Mouse (Mus musculus) liver, postnatal 0 days (tissue): ENCODE results near the gene Vmn1r192. TPM values are rescaled to one million over a fixed set of nuclear protein-coding genes. Genes with fewer than 3 reads are reported as not detected.
"Not testable (repeated sequence)": the region's sequence is repeated elsewhere in the genome, so short reads cannot be mapped to it uniquely, and the experiment has no call there.

Source experiments
- ATAC-seq: fragments of 200-750 bp; cut with Nextera tagmentation; 2 replicates; pipeline ENCODE4 v1.8.0; 2017; ENCODE audit warnings: mild to moderate bottlenecking, moderate library complexity
- DNase-seq: peaks from one replicate; pipeline ENCODE4 v3.0.0-alpha.2; 2016
- H3K27ac ChIP-seq: fragments of 300-500 bp; sonication (generic); 2 replicates; pipeline ENCODE4 v1.5.1; 2014; ENCODE audit warnings: antibody characterized with exemption, moderate library complexity, mild to moderate bottlenecking, low read depth
- H3K27me3 ChIP-seq: fragments of 300-500 bp; sonication (generic); 2 replicates; pipeline ENCODE4 v1.6.1; 2014; ENCODE audit warnings: low read length, control low read depth, mixed read lengths; ENCODE audit not compliant: insufficient read depth
- H3K36me3 ChIP-seq: fragments of 300-500 bp; sonication (generic); replicated peaks from 2 replicates; pipeline ENCODE4 v1.6.1; 2014; ENCODE audit warnings: mild to moderate bottlenecking, control low read depth, low read length, moderate library complexity, mixed read lengths; ENCODE audit not compliant: insufficient read depth
- H3K4me1 ChIP-seq: fragments of 300-500 bp; sonication (generic); 2 replicates; pipeline ENCODE4 v1.6.1; 2014; ENCODE audit warnings: antibody characterized with exemption, mild to moderate bottlenecking, control low read depth; ENCODE audit not compliant: insufficient read depth
- H3K4me2 ChIP-seq: fragments of 300-500 bp; sonication (generic); 2 replicates; pipeline ENCODE4 v1.6.1; 2014; ENCODE audit warnings: low read depth, mild to moderate bottlenecking, low read length, moderate library complexity, mixed read lengths
- H3K4me3 ChIP-seq: fragments of 300-500 bp; sonication (generic); 2 replicates; pipeline ENCODE4 v1.5.1; 2014; ENCODE audit warnings: low read depth, low read length
- H3K9ac ChIP-seq: fragments of 300-500 bp; sonication (generic); replicated peaks from 2 replicates; pipeline ENCODE4 v1.6.1; 2014; ENCODE audit warnings: mild to moderate bottlenecking, moderate library complexity
- H3K9me3 ChIP-seq: fragments of 300-500 bp; sonication (generic); 2 replicates; pipeline ENCODE4 v1.6.1; 2016; ENCODE audit warnings: mild to moderate bottlenecking, control low read depth, low read length, mixed read lengths
- CTCF ChIP-seq: sonication (generic); IDR thresholded peaks from 2 replicates; pipeline ENCODE4 v1.5.1; 2016; ENCODE audit warnings: antibody characterized with exemption, low read depth
- EP300 ChIP-seq: IDR thresholded peaks from 2 replicates; pipeline ENCODE4 v1.6.1; 2016; ENCODE audit warnings: antibody characterized with exemption, low read depth, mild to moderate bottlenecking
- WGBS: fragments of 180-500 bp; shearing (Covaris S2); extraction: QIAGEN DNeasy Blood & Tissue Kit; methylation state at CpG from one replicate; pipeline ENCODE4 v1.1.7; 2014; ENCODE audit not compliant: insufficient replicate concordance; 5-methylcytosine and 5-hydroxymethylcytosine counted together
- polyA plus RNA-seq: library from polyadenylated mRNA; unstranded; fragments of >200 nt; fragmentation: Nextera tagmentation; extraction: Ambion mirVana; gene quantifications from 2 replicates; pipeline ENCODE4 v1.2.1, GENCODE M21; 2015

Gene Vmn1r192
- polyA plus RNA-seq, result not detected in 2 replicates

DNA sequence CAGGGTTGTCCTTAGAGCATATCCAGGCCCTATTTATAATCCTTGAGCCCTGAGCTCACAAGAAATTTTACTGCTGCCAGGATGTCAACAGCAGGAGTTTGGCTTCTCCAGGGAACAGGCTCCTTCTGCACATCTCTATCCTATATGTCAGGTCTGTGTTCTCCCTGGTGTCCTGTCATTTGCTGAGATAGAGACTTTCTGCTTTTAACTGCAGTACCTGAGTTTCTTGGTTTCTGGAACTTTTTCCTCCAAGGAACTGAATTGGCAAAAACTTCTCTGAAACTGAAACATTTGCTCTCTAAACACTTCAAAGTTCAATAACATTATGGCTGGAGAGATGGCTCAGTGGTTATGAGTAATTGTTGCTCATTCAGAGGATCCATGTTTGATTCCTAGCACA is at the start of gene Vmn1r192:
Vmn1r192 (minus strand) TSS at position 101 of the 400 bp plus-strand sequence.
- H3K4me1 ChIP-seq, result no peaks in the 10 kb centered on the region
- no peak within 1 kb of the TSS for H3K27ac ChIP-seq
- no peaks in the 10 kb centered on the region for H3K36me3 ChIP-seq
- H3K9me3 ChIP-seq, result no peaks in the 10 kb centered on the region
- H3K27me3 ChIP-seq, result no peaks in the 10 kb centered on the region
- no peak for TF ChIP-seq CTCF
- ATAC-seq (no peak), DNase-seq (no peak)
- H3K9ac ChIP-seq, result no peak within 1 kb of the TSS
- no peak within 1 kb of the TSS for H3K4me2 ChIP-seq
- no peak within 1 kb of the TSS for H3K4me3 ChIP-seq

DNA sequence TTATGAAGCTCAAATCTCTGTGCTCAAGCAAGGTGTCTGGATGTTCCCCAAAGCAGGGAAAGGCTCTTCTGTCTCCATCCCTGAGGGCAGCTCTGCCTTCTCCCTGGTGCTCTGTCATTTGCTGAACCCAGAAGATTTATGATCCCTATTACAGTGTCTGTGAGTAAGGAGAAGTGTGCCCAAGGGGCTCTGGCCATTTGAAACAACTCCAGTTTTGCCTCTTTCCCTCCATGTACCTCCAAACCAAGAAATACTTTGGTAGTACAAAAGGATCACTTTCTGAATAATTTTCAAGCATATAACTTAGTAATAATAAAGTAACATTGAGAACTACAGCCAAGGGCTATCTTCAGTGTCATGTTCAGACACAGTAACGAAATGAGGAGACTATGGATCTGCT is 32.1 kb upstream of the Vmn1r192 start, which contains the start of gene Vmn1r193:
Vmn1r193 (minus strand) TSS at position 101 of the 400 bp plus-strand sequence.
- H3K4me2 ChIP-seq, H3K27ac ChIP-seq, H3K4me3 ChIP-seq, DNase-seq, H3K27me3 ChIP-seq, H3K4me1 ChIP-seq, H3K36me3 ChIP-seq, ATAC-seq, H3K9ac ChIP-seq, H3K9me3 ChIP-seq: not testable (repeated sequence)
- 58% methylated on average over 1 of the region's 1 CpGs for WGBS

- not testable (repeated sequence) for H3K4me2 ChIP-seq, ATAC-seq, H3K27me3 ChIP-seq, H3K9me3 ChIP-seq, DNase-seq, H3K9ac ChIP-seq, H3K4me3 ChIP-seq, H3K36me3 ChIP-seq, H3K27ac ChIP-seq, H3K4me1 ChIP-seq
- 73% methylated on average over 3 of the region's 3 CpGs for WGBS
These were observed 1.8 kb upstream of the Vmn1r192 start for GRCm38 (mm10) chr13:22192756-22193155.

DNA sequence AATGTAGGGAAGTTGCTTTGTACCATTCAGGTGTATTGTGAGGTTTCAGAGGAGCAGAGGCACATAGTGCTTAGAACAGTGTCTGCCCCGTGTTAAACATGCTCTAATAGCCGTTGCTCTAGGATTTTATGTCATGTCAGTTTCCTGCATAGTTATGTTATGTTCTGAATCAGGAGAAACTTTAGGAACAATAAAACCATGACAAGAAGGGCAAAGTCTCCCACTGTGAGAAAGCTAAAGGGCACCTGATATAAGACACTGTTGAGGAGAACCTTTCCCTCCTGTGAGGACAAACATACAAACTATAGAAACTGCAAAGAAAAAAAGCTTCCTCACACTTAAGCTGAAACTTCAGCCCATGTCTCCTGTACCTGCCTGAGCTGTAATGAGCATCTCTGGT is 556 bp downstream of the Vmn1r192 start:
- H3K36me3 ChIP-seq, result no peaks in the 10 kb centered on the region
- no peak for DNase-seq

DNA sequence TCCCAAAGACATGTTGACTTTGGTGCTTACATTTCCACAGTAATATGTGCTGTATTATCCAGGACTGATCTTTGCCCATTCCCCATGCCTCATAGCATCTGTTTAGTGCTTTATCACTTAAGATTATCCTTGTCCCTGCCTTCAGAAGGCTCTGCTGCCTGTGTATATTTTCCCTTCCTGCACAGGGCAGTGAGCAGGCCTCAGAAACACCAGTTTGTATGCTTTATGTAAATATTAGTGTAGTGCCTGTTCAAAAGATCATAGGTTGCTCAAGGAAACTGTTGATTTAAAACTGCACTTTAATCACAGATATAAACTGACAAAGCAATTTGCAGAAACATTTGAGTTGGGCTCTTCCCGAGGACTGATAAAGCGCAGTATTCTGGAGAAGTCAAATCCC is 1.6 kb downstream of the Vmn1r192 start:
- peak; percentile 61; the same call in 1 of the 2 replicates for ATAC-seq
- Histone ChIP-seq H3K9ac (no peak overlapping the region), H3K27me3 (no peaks in the 10 kb centered on the region), H3K27ac (no peak overlapping the region), H3K4me2 (no peak overlapping the region), H3K9me3 (no peaks in the 10 kb centered on the region), H3K4me3 (no peak overlapping the region), H3K4me1 (no peaks in the 10 kb centered on the region), H3K36me3 (no peaks in the 10 kb centered on the region)
- no peak for DNase-seq
- no peak for TF ChIP-seq EP300
- no peak for TF ChIP-seq CTCF
- WGBS, result 58% methylated on average over 2 of the region's 2 CpGs

More for the DNA sequence above, 556 bp downstream of the Vmn1r192 start:
- Histone ChIP-seq H3K27ac (no peak overlapping the region), H3K27me3 (no peaks in the 10 kb centered on the region), H3K4me3 (no peak overlapping the region), H3K9me3 (no peaks in the 10 kb centered on the region), H3K4me1 (no peaks in the 10 kb centered on the region), H3K9ac (no peak overlapping the region), H3K4me2 (no peak overlapping the region)
- WGBS, result 69% methylated on average over 2 of the region's 2 CpGs
- TF ChIP-seq CTCF, result no peak
- no peak for TF ChIP-seq EP300
- no peak for ATAC-seq

GRCm38 (mm10) chr13:22183869-22184268 is 7.1 kb downstream of the Vmn1r192 start, which contains the start of gene Vmn1r191:
Gene Vmn1r191, minus strand, starts transcription at chr13:22183969.
- WGBS, result 60% methylated on average over 1 of the region's 1 CpGs
- no peak for DNase-seq
- no peaks in the 10 kb centered on the region for H3K4me1 ChIP-seq
- TF ChIP-seq CTCF, result no peak
- TF ChIP-seq EP300, result no peak
- no peak within 1 kb of the TSS for H3K4me3 ChIP-seq
- no peaks in the 10 kb centered on the region for H3K9me3 ChIP-seq
- H3K36me3 ChIP-seq, result no peaks in the 10 kb centered on the region
- H3K9ac ChIP-seq, result no peak within 1 kb of the TSS
- H3K27ac ChIP-seq, result no peak within 1 kb of the TSS
- H3K4me2 ChIP-seq, result no peak within 1 kb of the TSS
- no peaks in the 10 kb centered on the region for H3K27me3 ChIP-seq
- no peak for ATAC-seq

DNA sequence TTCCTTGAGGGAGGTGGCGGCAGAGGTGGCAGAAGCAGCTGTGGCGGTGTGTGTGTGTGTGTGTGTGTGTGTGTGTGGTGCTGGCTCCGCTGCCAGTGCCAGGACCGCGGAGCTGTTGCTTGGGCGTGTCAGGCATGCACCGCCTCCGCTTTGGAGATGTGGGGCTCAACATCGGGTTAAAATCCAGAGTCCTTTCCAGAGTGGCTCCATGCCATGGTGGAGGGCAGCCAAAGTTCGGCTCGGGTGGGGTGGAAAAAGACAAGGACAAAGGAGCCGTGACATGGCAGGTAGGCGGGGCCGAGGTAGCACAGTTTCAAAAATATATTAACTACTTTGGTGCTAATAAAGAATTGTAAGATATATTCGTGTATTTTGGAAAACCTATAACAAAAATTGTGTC is 22.5 kb downstream of the Vmn1r192 start:
- TF ChIP-seq EP300 (no peak), CTCF (no peak)
- Histone ChIP-seq H3K27ac (no peak overlapping the region), H3K4me3 (no peak overlapping the region), H3K4me2 (no peak overlapping the region), H3K4me1 (no peaks in the 10 kb centered on the region), H3K9ac (no peak overlapping the region), H3K36me3 (no peaks in the 10 kb centered on the region), H3K27me3 (no peaks in the 10 kb centered on the region), H3K9me3 (peaks cover 6% of the 10 kb centered on the region)
- DNase-seq (no peak), ATAC-seq (no peak)
- WGBS, result 84% methylated on average over 15 of the region's 15 CpGs

GRCm38 (mm10) chr13:22136495-22137293 is 54.2 kb downstream of the Vmn1r192 start:
- H3K36me3 ChIP-seq, H3K27ac ChIP-seq, H3K4me3 ChIP-seq, H3K4me2 ChIP-seq, ATAC-seq, DNase-seq, H3K9me3 ChIP-seq, H3K4me1 ChIP-seq, H3K27me3 ChIP-seq, H3K9ac ChIP-seq: not testable (repeated sequence)
- WGBS, result 59% methylated on average over 5 of the region's 5 CpGs
